Mouse (Mus musculus) cerebellum, adult 18-20 months (tissue): Measurements from ENCODE around the gene Gm20834.
"Not testable (repeated sequence)": the region's sequence is repeated elsewhere in the genome, so short reads cannot be mapped to it uniquely, and the experiment has no call there.

ENCODE experiments used
- DNase-seq, 2 experiments: peaks; one replicate each; pipeline ENCODE4 v3.0.0; 2021

Gm20834 gene

GRCm38 (mm10) chrY:10324489-10324888, at the start of gene Gm20834:
Gene Gm20834, minus strand, starts transcription at chrY:10324589.
- DNase-seq = not testable (repeated sequence)
